Comparison of ENCODE assay signal across 10 mouse cellular contexts in genomic region chr1:106738092-106738491, GRCm38 (mm10). TPM values are rescaled to one million over a fixed set of nuclear protein-coding genes. Genes with fewer than 3 reads are reported as not detected.
DNase-seq lines count a peak whose midpoint lies in the region; ATAC-seq and TF ChIP-seq lines count a peak whose summit lies in the region.
"Had no signal": no experiment of that assay in that cellular context is flagged by ENCODE, and none has a peak within 500 bp of the region (broad histone marks: within the 10 kb centered on the region; RNA-seq: fewer than 3 reads in every experiment).

No protein-coding gene starts in this region.

- TF ChIP-seq POLR2A in ES-Bruce4 (IDR thresholded peaks at IDR 0.05; ENCODE audit: insufficient read depth, low read length): no peak
- TF ChIP-seq POLR2A in spleen, adult 2 months (IDR thresholded peaks at IDR 0.05; ENCODE audit: low read depth, low read length): no peak

- ATAC-seq in kidney, postnatal 0 days (replicated peaks; ENCODE audit: low FRiP score, low read depth): no peak
- no peak for ATAC-seq in kidney, embryonic 14.5 days (ENCODE audit: low FRiP score, low TSS enrichment)
- ATAC-seq in hindbrain, embryonic 16.5 days: no peak
- ATAC-seq: forebrain, postnatal 0 days had no signal

- TF ChIP-seq CTCF in kidney, postnatal 0 days (IDR thresholded peaks at IDR 0.05; ENCODE audit: low read depth): peak; percentile 56; the same call in 1 of the 2 replicates
- TF ChIP-seq CTCF in ES-Bruce4 (IDR thresholded peaks at IDR 0.05; ENCODE audit: low read depth, low read length): peak; percentile 52
- TF ChIP-seq CTCF in spleen, adult 2 months (IDR thresholded peaks at IDR 0.05; ENCODE audit: extremely low read depth, insufficient read depth, insufficient read length, insufficient replicate concordance): peak; percentile 30; the same call in 1 of the 2 replicates

- no peak overlapping the region for H3K9ac ChIP-seq in kidney, postnatal 0 days (ENCODE audit: low read depth, low read length)
- H3K9ac ChIP-seq in kidney, embryonic 14.5 days (ENCODE audit: low read depth, low read length): no peak overlapping the region
- no peak overlapping the region for H3K9ac ChIP-seq in ES-Bruce4 (ENCODE audit: low read depth, poor library complexity, severe bottlenecking)
- H3K9ac ChIP-seq in hindbrain, embryonic 16.5 days (ENCODE audit: low read depth, low read length): no peak overlapping the region
- H3K9ac ChIP-seq: forebrain, postnatal 0 days had no signal

- no peaks in the 10 kb centered on the region for H3K9me3 ChIP-seq in kidney, postnatal 0 days (replicated peaks; ENCODE audit: low read length)
- no peaks in the 10 kb centered on the region for H3K9me3 ChIP-seq in kidney, embryonic 14.5 days (ENCODE audit: control insufficient read depth, low read length)
- no peaks in the 10 kb centered on the region for H3K9me3 ChIP-seq in ES-Bruce4 (replicated peaks; ENCODE audit: control insufficient read depth, insufficient read depth, low read length, poor library complexity, severe bottlenecking)
- H3K9me3 ChIP-seq in hindbrain, embryonic 16.5 days (ENCODE audit: control insufficient read depth, low read length): no peaks in the 10 kb centered on the region

- no peaks in the 10 kb centered on the region for H3K27me3 ChIP-seq in kidney, postnatal 0 days (ENCODE audit: insufficient read depth, low read length)
- H3K27me3 ChIP-seq in kidney, embryonic 14.5 days (ENCODE audit: control insufficient read depth, insufficient read depth, low read length): no peaks in the 10 kb centered on the region
- no peaks in the 10 kb centered on the region for H3K27me3 ChIP-seq in ES-Bruce4 (ENCODE audit: control insufficient read depth, insufficient read depth, low read length, poor library complexity, severe bottlenecking)
- H3K27me3 ChIP-seq in spleen, adult 2 months (ENCODE audit: control insufficient read depth, insufficient read depth, low read length): no peaks in the 10 kb centered on the region
- no peaks in the 10 kb centered on the region for H3K27me3 ChIP-seq in hindbrain, embryonic 16.5 days (replicated peaks; ENCODE audit: control insufficient read depth, insufficient read depth, low read length)

- 80% methylated on average over 3 of the region's 3 CpGs for WGBS in kidney, postnatal 0 days
- 83% methylated on average over 3 of the region's 3 CpGs for WGBS in kidney, embryonic 14.5 days
- 86% methylated on average over 3 of the region's 3 CpGs for WGBS in spleen, adult 2 months
- WGBS in hindbrain, embryonic 16.5 days: 89% methylated on average over 3 of the region's 3 CpGs

- no peak overlapping the region for H3K27ac ChIP-seq in kidney, postnatal 0 days
- H3K27ac ChIP-seq in kidney, embryonic 14.5 days (ENCODE audit: low read depth, low read length): no peak overlapping the region
- H3K27ac ChIP-seq in ES-Bruce4 (ENCODE audit: insufficient read depth, low read length): no peak overlapping the region
- no peak overlapping the region for H3K27ac ChIP-seq in spleen, adult 2 months (ENCODE audit: insufficient read depth, low read length)
- H3K27ac ChIP-seq in hindbrain, embryonic 16.5 days (ENCODE audit: low read depth, low read length): no peak overlapping the region

- no peak for TF ChIP-seq EP300 in ES-Bruce4 (IDR thresholded peaks at IDR 0.05; ENCODE audit: insufficient read depth, low read depth, low read length)

- no peak for DNase-seq in kidney, postnatal 0 days (ENCODE audit: low spot score)
- DNase-seq in forelimb bud, embryonic 11.5 days (ENCODE audit: low read depth, low spot score): peak; percentile 27
- DNase-seq in spleen, adult 2 months (ENCODE audit: low read depth in 1 of 2, low spot score in 2 of 2): peak in 1 of 2 experiments; percentile 51
- DNase-seq in c-Kit-positive CD71-positive TER-119-positive erythroid progenitor cells, embryonic 14.5 days (ENCODE audit: low spot score): no peak
- no peak for DNase-seq in layer of hippocampus, adult 9-10 months (ENCODE audit: low spot score)
- DNase-seq: adrenal gland, adult 8-10 months; forebrain, postnatal 0 days had no signal

- H3K4me1 ChIP-seq in kidney, postnatal 0 days (replicated peaks; ENCODE audit: insufficient read depth, low read length): no peaks in the 10 kb centered on the region
- H3K4me1 ChIP-seq in kidney, embryonic 14.5 days (ENCODE audit: control insufficient read depth, insufficient read depth, low read length): no peaks in the 10 kb centered on the region
- H3K4me1 ChIP-seq in ES-Bruce4 (ENCODE audit: control insufficient read depth, insufficient read depth, low read length): no peaks in the 10 kb centered on the region
- H3K4me1 ChIP-seq in spleen, adult 2 months (ENCODE audit: control insufficient read depth, insufficient read depth, insufficient read length): no peaks in the 10 kb centered on the region
- H3K4me1 ChIP-seq in hindbrain, embryonic 16.5 days (ENCODE audit: control insufficient read depth, insufficient read depth, low read depth, low read length): no peaks in the 10 kb centered on the region

- H3K4me3 ChIP-seq in kidney, postnatal 0 days (replicated peaks; ENCODE audit: low read depth, low read length): no peak overlapping the region
- H3K4me3 ChIP-seq in kidney, embryonic 14.5 days (ENCODE audit: low read length): no peak overlapping the region
- H3K4me3 ChIP-seq in ES-Bruce4 (ENCODE audit: low read depth, low read length): no peak overlapping the region
- no peak overlapping the region for H3K4me3 ChIP-seq in spleen, adult 2 months (ENCODE audit: extremely low read depth, insufficient read depth, insufficient read length)
- no peak overlapping the region for H3K4me3 ChIP-seq in hindbrain, embryonic 16.5 days (ENCODE audit: low read length)

- H3K36me3 ChIP-seq in kidney, postnatal 0 days (ENCODE audit: insufficient read depth, low read length): peaks cover 24% of the 10 kb centered on the region; the same call in 1 of the 2 replicates
- peaks cover 15% of the 10 kb centered on the region; the same call in 1 of the 2 replicates for H3K36me3 ChIP-seq in kidney, embryonic 14.5 days (ENCODE audit: control insufficient read depth, insufficient read depth, low read length)
- peaks cover 19% of the 10 kb centered on the region for H3K36me3 ChIP-seq in ES-Bruce4 (ENCODE audit: control insufficient read depth, insufficient read depth, low read length, poor library complexity, severe bottlenecking)
- peaks cover 16% of the 10 kb centered on the region for H3K36me3 ChIP-seq in spleen, adult 2 months (ENCODE audit: control insufficient read depth, insufficient read depth, low read length)
- H3K36me3 ChIP-seq in hindbrain, embryonic 16.5 days (ENCODE audit: control insufficient read depth, insufficient read depth, low read length): peaks cover 12% of the 10 kb centered on the region

- H3K4me2 ChIP-seq in kidney, postnatal 0 days (ENCODE audit: low read length): no peak overlapping the region
- H3K4me2 ChIP-seq in kidney, embryonic 14.5 days (replicated peaks; ENCODE audit: low read depth, low read length): no peak overlapping the region
- H3K4me2 ChIP-seq in hindbrain, embryonic 16.5 days (ENCODE audit: low read length): no peak overlapping the region

RNA-seq across cellular contexts. Expression of gene Kdsr, which starts 21.4 kb away (rescaled TPM):
- polyA plus RNA-seq in kidney, postnatal 0 days (2015; fragmentation: Nextera tagmentation; extraction: Ambion mirVana): 13.1 and 13.2 TPM in 2 replicates
- 8.7 and 14.8 TPM in 2 replicates for polyA plus RNA-seq in kidney, embryonic 14.5 days (2014; fragmentation: Nextera tagmentation; extraction: Ambion mirVana)
- polyA plus RNA-seq in ES-Bruce4 (2011; ENCODE audit: insufficient read depth, insufficient read length, low read depth, missing spikeins): 49.3 and 52.5 TPM in 2 replicates
- 5.2 and 7.3 TPM in 2 replicates for polyA plus RNA-seq in spleen, adult 2 months (2012; rRNA removed)
- polyA plus RNA-seq in hindbrain, embryonic 16.5 days (2015; fragmentation: Nextera tagmentation; extraction: Ambion mirVana): 14.9 and 16.3 TPM in 2 replicates

RNA-seq across cellular contexts. Expression of gene Bcl2, which starts 24.0 kb away (rescaled TPM):
- polyA plus RNA-seq in kidney, postnatal 0 days (2015; fragmentation: Nextera tagmentation; extraction: Ambion mirVana): 11.7 and 13.4 TPM in 2 replicates
- polyA plus RNA-seq in kidney, embryonic 14.5 days (2014; fragmentation: Nextera tagmentation; extraction: Ambion mirVana): 20.9 and 21.2 TPM in 2 replicates
- 2.5 and 3.0 TPM in 2 replicates for polyA plus RNA-seq in ES-Bruce4 (2011; ENCODE audit: insufficient read depth, insufficient read length, low read depth, missing spikeins)
- polyA plus RNA-seq in spleen, adult 2 months (2012; rRNA removed): 10.6 and 16.7 TPM in 2 replicates
- 16.4 and 17.5 TPM in 2 replicates for polyA plus RNA-seq in hindbrain, embryonic 16.5 days (2015; fragmentation: Nextera tagmentation; extraction: Ambion mirVana)

RNA-seq across cellular contexts. Expression of gene Vps4b, which starts 58.4 kb away (rescaled TPM):
- 67.3 and 75.7 TPM in 2 replicates for polyA plus RNA-seq in kidney, postnatal 0 days (2015; fragmentation: Nextera tagmentation; extraction: Ambion mirVana)
- 54.7 and 81.9 TPM in 2 replicates for polyA plus RNA-seq in kidney, embryonic 14.5 days (2014; fragmentation: Nextera tagmentation; extraction: Ambion mirVana)
- 110 and 121 TPM in 2 replicates for polyA plus RNA-seq in ES-Bruce4 (2011; ENCODE audit: insufficient read depth, insufficient read length, low read depth, missing spikeins)
- 10.1 and 12.8 TPM in 2 replicates for polyA plus RNA-seq in spleen, adult 2 months (2012; rRNA removed)
- 25.8 and 32.0 TPM in 2 replicates for polyA plus RNA-seq in hindbrain, embryonic 16.5 days (2015; fragmentation: Nextera tagmentation; extraction: Ambion mirVana)
